Mouse (Mus musculus): ENCODE results near the gene Klf13.
A peak's percentile ranks its signal among the peaks of the same experiment; 100 is the strongest.

Gene Klf13

DNA sequence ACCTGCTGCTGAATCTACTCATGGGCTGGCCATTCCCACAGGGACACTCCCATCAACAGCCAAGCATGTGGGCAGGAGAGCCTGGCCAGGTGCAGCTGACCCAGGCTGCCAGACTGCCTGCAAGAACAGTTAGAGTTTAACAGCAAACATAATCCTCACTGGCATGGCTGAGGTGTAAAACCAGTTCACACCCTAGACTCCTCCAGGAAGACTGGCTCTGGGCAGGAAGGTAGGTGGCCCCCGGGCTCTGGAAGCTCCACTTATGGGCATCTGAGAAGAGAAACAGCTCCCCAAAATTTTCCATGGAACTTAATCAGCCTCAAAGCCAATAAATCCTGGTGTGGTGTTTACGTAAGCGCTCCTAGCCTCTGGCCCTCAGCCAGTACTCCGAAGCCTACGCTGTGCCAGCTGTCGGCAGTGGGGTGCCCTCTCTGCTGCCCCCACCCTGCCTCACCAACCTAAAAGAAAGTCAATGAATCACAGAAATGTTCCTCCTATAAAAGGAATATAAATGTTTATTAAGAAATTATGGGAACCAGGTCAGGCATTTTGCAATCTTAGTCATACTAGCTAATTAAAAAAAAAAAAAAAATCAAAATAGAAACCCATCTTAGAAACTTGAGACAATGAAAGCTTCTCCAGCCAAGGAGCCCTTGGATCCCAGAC is 13.8 kb downstream of the Klf13 start:
- peak; percentile 86 for DNase-seq

DNA sequence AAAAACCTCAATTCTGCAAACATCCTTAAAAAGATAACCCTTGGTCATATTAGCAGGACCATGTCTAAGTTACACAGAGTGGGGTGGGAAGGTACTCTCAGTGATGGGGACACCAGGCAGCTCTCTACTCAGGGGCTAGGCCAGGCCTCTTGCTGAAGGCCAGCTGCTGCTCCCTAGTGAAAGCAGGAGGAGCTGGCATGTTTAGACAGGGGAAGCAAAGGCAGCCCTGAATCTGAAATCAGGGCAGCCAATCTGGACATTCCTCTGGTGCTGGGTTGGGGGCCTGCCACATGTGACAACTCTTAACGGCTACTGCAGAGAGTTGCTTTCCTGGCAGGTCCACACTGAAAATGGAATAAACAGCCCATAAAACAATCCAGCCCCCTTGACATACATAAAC is 14.6 kb downstream of the Klf13 start:
- DNase-seq: no peak

DNA sequence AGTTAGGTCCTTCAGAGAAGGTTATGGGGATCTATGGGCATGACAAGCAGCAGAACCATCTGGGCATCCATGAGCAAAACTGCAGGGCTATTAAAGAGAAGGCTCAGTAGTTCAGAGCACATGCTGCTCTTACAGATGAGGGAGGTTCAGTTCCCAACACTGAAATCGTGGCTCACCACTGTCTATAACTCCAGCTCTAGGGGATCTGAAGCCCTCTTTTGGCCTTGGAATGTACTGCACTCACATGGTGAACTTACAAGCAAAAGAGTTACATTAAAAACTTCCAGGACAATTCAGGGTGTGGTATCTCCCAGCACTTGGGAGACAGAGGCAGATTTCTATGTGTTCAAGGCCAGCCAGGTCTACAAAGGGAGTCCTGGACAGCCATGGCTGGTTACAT is 15.7 kb downstream of the Klf13 start:
- no peak for DNase-seq

DNA sequence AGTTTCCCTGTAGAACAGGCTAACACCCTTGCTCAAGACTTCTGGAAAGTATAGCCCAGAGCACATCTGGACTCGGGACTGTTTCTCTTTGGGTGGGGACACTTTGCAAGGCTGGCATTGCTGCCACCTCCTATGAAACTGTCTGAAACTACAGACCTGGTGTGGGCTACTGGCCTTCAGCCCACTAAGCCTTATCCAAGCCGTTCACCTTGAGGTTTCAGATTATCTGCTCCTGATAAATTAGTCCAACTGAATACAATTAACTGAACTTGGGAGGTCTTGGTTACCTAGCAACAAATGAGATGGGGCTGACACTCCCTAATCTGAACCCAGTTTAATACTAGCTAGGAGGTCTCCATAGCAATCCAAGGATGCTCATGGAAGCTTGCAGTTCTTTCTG is 16.1 kb downstream of the Klf13 start:
- no peak for DNase-seq

DNA sequence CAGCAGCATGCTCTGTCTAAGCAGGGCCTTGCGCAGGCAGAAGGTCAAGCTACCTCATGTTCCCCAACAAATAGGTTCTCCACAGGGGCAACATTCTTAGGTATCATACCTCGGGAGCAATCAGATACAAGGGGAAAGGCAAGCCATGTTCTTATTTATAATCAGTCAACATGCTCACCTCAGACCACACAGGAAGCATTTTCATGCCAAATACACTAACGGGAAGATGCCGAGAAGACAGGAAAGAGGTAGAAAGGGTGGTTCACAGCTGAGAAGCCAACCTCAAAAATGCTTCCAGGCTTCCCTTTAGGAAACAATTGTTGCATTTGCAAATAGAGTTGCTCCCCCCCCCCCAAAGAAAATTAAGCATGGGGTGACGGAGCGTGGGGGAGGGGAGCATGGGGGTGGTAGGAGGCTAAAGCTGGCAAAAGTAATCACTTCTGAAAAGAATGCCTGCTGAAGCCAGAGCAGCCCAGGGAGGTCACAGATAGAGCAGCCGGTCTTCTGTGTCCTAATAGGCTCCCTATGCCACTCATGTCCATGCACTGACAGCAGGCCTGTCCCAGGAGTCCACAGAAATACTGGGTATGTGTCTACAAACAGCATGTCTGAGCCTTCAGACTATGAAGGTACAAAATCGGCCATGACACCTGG is 16.7 kb downstream of the Klf13 start:
- peak; percentile 37 for DNase-seq

DNA sequence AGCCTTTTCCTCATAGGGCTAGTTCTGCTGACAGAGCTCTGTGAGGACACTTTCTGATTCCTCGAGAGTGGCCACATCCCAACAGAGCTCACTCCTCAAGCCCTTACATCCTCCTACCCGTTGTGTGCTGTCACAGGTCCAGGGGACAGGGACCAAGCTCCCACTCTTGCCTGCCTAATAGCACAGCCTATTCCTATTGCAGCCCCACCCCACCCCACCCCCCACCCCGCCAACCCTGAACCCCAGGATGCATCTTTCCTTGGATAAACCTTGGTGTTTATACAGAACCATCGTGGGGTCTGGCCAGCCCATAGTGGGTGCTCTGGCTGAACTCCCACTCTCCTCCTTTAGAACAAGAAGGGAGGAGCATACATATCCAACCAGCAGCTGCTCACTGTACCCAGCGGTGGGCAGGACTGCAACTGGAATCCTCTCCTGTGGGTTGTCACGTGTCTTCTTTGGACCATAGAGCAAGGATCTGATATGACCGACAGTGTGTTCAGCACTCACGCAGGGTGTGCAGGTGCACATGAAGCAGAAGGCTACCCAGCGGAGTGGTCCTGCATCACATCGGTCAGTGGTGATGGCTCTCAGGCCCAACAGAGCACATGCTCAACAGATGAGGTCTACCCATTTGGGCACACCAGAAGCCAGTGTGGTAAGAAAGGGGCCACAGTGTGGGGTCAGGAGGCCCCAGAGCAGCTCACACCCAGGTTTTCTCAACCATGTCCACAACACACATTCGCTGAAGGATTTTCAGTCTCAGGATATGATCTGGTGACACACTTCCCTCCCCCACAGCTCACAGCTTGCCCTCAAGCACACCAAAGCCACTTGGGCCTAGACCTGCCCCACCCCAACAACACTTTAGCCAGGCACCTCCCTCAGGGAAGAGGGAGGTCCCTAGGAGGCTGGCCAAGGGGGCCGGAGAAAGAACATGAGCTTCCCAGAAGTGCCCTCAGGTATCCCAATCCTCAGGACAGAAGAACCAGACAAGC is 19.6 kb downstream of the Klf13 start:
- no peak for DNase-seq

DNA sequence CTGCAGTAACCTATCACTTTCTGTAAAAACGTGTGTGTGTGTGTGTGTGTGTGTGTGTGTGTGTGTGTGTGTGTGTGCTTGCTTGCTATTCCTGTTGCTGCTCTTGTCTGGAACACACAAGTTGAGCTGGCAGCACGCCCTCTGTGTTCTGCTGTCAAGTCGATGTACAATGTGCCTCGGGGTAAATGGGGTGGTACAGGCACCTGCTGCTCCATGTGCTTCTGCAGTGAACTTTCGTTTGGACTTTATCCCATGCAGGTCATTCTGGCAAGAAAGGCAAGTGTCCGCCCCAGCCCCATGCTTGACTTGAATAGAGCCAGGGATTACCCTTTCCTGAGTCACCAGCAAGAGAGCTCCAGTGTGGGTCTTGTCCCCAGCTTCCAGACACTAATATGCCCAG is 21.0 kb downstream of the Klf13 start:
- DNase-seq: peak; percentile 83

DNA sequence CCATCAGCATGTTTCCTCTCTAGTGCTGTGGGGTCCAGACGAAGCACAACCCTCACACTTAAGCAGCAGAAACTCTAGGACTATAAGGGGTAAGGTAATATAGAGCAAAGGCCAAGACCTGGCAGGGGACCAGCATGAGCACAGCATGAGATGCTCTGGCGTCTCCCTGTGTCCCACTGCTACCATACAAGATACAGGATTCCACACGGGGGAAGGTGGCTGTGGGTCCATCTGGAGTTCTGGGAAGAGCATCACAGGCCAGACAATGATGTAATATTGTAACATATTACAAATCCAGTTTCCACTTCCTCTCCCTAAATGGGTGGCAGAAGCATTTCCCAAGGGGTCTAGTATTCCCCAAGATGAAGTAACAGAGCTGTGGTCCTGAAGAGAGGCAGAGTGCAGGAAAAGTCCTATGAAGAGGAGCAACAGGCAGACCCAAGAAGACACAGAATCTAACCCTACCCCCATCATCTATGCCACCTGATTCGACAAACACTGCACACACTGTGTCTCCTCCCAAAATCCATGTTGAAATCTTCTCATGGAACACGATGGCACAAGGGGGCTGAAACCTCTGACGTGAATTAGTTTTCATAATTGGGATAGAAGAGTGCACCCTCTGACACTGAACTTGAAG is 22.3 kb downstream of the Klf13 start, which contains the start of gene E030018B13Rik:
E030018B13Rik (plus strand) TSS at position 590 of the 640 bp plus-strand sequence.
- DNase-seq: no peak

DNA sequence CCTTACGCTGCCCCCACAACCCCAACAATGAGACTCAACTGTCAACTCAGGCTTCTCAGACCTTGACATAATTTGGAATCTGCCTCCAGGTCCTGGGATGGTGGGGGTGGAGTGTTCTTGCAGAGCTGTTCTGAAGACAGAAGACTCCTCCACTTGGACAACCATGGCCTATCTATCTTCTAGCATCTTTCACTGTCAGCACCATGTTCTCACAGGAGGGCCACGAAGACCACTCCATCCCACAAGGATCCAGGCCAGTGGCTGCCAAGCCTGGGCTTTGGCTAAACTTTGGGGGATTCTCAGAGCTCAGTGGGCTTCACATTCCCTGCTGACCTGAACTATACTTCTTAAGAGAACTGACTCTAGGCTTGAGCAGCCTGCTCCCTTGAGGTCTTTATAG is 23.8 kb downstream of the Klf13 start:
- no peak for DNase-seq

DNA sequence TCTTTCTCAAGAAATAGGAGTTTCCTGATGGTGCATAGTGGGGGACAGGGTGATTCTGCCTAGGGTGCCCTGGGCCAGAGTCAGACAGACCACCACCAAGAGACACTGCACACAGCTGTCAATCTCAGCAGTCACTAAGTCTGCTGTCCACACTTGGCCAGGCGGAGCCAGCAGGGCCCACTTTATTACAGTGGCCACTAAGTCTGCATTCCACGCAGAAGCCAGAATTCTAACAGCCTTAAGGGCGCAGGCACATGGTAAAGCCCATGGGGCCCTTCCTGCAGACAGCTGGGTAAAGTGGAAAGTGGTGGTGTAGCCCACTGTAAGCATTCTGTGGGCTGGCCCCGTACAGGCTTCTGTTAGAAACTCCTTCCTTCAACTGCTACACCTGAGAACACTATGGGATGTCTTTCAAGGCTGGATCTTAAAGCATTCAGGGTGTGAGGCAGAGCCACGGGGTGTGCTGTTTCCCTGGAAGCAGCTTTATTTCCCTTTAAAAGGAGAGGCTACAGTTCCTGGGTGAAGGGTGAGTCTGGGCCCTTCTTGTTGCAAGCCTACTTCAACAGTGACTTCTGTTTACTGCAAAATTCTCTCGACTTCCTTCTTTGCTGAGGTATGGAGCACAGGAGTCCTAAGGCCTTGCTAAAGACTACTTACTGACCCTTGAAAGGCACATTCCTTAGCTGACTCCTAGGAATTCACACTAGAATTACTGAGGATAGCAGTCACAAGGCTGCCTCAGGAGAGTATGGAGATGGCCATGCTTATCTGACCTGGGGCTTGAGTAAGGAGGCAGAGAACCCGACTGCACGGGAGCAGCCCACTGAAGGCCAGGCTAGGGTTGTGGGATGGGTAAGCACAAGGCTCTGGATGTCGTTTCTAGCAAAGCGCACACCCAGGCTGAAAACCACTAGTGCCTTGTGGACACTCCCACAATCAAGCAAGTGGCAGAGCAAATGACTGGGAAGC is 24.7 kb downstream of the Klf13 start:
- DNase-seq: no peak

DNA sequence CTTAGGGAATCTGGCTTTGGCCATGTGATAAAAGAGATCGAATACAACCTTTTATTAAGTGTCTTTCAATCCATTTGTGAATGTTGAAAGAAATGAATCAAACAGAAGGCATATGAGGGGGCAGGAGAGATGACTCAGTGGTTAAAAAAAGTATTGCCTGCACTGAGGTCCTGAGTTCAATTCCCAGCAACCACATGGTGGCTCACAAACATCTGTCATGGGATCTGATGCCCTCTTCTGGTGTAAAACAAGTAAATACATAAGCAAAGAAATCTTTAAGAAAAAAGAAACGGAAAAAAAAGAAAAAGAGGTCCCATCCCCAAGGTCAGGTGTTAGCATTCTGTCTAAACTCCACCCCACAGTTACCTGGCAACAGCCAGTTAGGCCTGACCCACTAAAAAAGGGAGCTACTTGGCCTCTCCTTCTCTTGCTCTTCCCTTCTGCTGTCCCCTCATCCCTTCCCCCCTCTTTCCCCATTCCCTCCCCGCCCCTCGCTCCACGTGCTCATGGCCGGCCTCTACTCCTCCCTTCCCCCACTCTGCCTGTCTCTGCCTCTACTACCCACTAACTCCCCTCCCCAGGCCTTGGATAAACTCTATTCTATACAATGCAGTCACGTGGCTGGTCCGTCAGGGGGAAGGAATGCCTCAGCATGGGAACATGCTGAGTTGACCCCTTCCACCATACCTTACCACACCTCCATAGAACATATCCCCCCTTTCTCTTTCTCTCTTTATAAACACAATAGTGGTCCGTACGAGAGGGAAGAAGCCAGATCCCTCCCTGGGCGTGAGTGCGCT is 25.6 kb downstream of the Klf13 start:
- DNase-seq: no peak

DNA sequence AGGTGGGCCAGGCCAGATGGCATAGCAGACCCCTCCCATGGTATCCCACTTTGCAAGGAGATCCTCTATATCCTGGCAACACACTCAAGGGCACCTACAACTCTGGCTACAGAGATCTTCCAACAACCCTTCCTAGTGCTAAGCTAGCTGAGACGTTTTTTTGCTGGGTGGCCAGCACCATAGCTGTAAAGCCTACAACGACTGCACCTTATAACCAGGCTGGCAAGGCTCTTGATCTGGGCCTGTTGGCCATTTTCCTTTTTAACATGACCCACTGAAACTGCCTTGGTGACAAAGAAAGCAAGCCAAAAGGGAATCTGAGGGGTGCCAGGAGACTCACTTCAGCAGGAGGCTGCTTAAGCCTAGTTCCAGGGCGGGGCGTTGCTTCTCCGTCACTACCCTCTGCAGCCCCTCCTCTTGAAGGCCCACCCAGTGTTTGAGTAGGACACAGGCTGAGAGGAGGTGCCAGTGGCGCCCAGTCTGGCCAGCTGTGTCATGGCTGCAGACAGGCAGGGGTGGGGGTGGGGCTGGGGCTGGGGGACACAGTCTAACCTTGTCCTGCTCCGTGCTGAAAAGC is 26.4 kb downstream of the Klf13 start:
- peak; percentile 47 for DNase-seq

DNA sequence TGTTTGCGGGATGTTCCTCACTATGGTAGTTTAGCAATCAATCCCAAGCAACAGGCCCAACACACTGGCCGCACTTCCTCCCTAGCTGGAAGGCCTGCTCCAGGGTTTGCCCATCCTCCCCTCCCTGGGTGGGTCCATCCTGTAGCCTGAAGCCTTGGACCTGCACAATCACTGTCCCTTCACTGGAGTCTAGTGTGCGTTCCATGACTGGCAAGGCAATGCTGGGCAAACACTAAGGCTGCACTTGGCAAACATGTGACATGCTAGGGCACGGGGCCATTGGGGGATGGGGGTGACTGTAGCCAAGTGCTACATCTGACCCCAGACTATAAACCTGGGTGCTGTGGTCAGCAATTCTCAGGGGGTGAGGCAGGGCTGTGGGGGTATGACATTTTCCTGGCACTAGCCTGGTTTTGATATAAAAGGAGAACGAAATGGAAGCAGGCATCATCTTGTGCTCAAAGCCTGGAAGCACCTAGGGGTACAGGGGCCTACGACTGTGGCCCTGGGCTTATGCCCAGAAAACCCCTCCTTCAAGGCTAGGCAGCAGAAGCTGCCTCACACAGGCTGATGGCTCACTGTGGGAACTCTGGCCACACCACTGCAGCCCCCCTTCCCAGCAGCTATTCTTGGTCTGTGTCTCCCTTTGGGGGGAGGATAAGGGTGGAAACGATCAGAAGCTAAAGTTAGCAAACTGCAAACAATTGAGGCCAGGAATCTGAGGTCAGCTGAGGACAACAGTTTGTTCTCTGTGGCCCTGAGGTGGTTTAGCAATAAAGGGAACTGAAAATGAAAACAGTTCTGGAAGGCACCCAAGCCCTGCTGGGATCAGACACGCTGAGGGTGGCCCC is 27.1 kb downstream of the Klf13 start:
- DNase-seq: peak; percentile 77

DNA sequence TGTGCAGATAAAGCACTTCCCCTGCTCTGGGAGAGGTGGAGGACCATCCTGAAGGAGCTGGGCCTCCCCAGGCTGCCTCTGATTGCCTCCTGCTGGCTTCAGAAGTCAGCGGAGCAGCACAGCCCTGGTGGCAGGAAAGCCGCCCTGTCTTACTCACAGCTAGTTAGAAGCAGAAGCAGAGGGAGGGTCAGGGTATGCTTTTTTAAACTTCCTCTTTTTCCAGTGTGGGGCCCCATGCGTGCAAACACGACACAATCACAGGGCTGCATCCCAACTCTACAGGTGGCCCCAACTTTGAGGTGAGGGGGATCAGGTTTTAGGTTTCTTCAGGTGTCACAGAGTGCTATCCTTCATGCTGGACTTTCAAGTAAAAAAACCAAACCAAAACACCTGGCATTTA is 27.8 kb downstream of the Klf13 start:
- peak; percentile 53 for DNase-seq

DNA sequence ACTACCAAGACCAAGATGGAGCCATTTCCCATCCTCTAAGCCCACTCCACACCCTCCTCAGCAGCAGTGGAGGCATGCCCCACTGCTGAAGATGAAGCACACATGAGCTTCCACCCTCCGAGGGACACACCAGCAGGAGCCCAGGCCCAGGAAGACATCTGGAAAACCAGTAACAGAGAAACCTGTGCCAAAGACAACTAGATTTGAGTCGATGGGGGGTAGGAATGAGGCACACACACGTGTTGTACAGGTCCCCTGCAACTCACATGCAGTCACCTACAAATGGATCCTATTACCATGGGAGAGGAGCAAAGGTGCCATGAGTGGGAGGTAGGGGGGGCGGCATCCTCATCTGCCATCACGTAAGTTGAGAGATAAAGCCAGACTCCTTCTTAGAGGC is 28.5 kb downstream of the Klf13 start:
- no peak for DNase-seq

DNA sequence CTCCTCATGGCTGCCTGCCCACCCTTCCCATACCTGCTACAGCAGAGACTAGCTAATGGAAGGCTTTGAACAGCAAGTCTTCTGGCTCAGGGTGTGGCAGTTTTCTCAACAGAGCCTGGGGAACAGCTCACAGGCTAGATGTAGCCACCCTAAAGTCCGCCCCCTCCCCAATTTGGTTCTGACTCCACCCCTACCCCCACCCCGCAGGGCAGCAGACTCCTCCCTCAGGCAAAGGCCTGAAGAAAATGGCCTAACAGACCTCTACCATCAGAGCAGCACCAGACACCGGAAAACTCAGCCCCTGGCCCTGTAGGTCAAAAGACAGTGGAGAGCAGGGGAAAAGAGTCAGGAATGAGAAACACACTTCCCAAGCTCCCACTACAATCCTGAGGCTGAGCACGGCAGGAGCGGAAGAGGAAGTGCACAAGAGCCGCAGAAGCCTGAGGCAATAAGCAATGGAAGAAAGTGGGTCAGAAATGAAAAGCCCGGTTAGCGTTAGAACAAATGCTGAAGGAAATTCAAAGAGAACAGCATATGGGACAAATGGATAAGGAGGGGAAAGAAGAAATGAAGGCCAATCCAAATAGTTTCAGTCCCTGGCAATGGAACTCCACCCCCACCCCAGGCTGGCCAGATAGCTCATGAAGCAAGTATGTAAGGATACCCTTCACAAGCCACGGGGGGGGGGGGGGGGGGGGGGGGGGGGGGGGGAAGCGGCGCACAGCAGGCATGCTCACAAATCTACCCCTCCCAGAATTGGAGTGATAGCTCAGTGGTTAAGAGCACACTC is 30.0 kb downstream of the Klf13 start:
- DNase-seq: no peak

DNA sequence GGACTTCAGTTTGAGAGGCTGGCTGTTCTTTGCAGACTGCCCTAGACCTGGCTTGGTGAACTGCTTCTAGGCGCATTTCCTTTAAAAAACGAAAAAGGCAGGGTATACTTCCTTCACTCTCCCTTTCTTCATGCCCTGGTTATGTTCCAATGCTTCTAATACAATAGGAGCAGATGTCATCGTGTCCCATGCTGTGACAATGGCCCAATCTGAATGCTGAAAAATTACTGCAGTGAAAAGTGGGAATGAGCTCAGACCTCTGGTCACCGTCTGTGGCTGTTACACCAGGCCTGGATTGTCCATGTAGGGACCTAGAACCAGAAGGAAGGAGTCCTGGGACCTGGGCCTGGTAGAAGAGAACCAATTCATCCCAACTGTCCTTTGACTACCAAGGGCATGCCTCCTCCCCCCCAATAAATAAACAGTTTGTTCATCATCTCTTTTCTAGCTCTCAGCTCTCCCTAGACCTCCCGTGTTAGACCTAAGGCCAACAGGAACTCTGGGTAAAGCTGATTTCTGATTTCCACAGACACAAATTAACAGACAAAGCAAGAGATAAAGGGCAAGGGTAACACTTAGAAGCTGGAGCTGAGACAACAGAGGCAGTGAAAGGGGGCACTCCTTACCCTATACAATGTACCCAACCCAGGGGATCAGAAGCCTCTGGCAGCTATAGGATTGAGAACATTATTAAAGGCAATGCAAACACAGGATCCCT is 30.8 kb downstream of the Klf13 start:
- no peak for DNase-seq

DNA sequence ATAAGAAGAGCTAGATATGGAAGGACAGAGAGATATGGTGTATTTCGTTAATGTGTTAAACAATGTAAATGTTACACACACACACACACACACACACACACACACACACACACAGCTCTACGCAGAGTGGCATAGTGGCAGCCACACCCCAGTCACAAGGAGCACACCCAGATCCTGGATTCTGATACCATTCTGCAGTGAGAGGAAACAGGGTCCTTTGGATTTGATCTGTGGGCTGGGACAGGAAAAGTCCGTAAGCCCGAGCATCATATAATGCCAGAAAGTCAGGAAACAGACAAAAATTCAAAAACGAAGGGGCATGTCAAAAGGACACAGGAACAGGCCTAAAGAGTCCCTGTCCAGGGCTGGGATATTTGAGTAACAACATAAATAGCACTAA is 33.1 kb downstream of the Klf13 start:
- DNase-seq: peak; percentile 39
